Mouse (Mus musculus): ENCODE data around the gene Rasl10a.

Rasl10a gene

GRCm38 (mm10) chr11:5052200-5052854 lies 5.6 kb upstream of the Rasl10a start:
- peak; percentile 54 to 77 for DNase-seq (ENCODE audit: low spot score in 2 of 2)

- no peak for DNase-seq (ENCODE audit: low spot score in 2 of 2)
Observed at GRCm38 (mm10) chr11:5054151-5054550, 3.8 kb upstream of the Rasl10a start.

- no peak for DNase-seq (ENCODE audit: low spot score in 2 of 2)
Observed at GRCm38 (mm10) chr11:5054874-5055273, 3.1 kb upstream of the Rasl10a start.

- peak; percentile 49 to 56 for DNase-seq (ENCODE audit: low spot score in 2 of 2)
Observed at GRCm38 (mm10) chr11:5055945-5056938, 1.7 kb upstream of the Rasl10a start.

- peak in 1 of 2 experiments; percentile 52 for DNase-seq (ENCODE audit: low spot score in 2 of 2)
Observed at GRCm38 (mm10) chr11:5057064-5057463, 864 bp upstream of the Rasl10a start.

GRCm38 (mm10) chr11:5057541-5057855 lies 430 bp upstream of the Rasl10a start:
- no peak for DNase-seq (ENCODE audit: low spot score in 2 of 2)

GRCm38 (mm10) chr11:5058783-5059182 lies 855 bp downstream of the Rasl10a start:
- peak in 1 of 2 experiments; percentile 46 for DNase-seq (ENCODE audit: low spot score in 2 of 2)

GRCm38 (mm10) chr11:5059230-5059629 lies 1.3 kb downstream of the Rasl10a start:
- DNase-seq (ENCODE audit: low spot score in 2 of 2), result peak in 1 of 2 experiments; percentile 44

- peak; percentile 76 for DNase-seq (ENCODE audit: low spot score in 2 of 2)
Observed at GRCm38 (mm10) chr11:5059704-5060156, 1.8 kb downstream of the Rasl10a start.

GRCm38 (mm10) chr11:5060756-5061412 lies 3.0 kb downstream of the Rasl10a start:
- peak; percentile 48 to 65 for DNase-seq (ENCODE audit: low spot score in 2 of 2)

- DNase-seq (ENCODE audit: low spot score in 2 of 2), result peak; percentile 94 to 95
Observed at GRCm38 (mm10) chr11:5061413-5062139, 3.6 kb downstream of the Rasl10a start.

GRCm38 (mm10) chr11:5062326-5062725 lies 4.4 kb downstream of the Rasl10a start:
- peak in 1 of 2 experiments; percentile 59 for DNase-seq (ENCODE audit: low spot score in 2 of 2)

- peak in 1 of 2 experiments; percentile 63 for DNase-seq (ENCODE audit: low spot score in 2 of 2)
Observed at GRCm38 (mm10) chr11:5062860-5063505, 5.1 kb downstream of the Rasl10a start.

- DNase-seq (ENCODE audit: low spot score in 2 of 2), result peak; percentile 53 to 59
Observed at GRCm38 (mm10) chr11:5063561-5064281, 5.8 kb downstream of the Rasl10a start.

- DNase-seq (ENCODE audit: low spot score in 2 of 2), result no peak
Observed at GRCm38 (mm10) chr11:5064282-5065055, 6.5 kb downstream of the Rasl10a start.

- DNase-seq (ENCODE audit: low spot score in 2 of 2), result peak; percentile 91 to 93
Observed at GRCm38 (mm10) chr11:5065056-5065821, 7.3 kb downstream of the Rasl10a start, which contains the start of gene Gas2l1. Gene Gas2l1, minus strand, starts transcription at chr11:5065327.

- no peak for DNase-seq (ENCODE audit: low spot score in 2 of 2)
Observed at GRCm38 (mm10) chr11:5067063-5067462, 9.1 kb downstream of the Rasl10a start.

- DNase-seq (ENCODE audit: low spot score in 2 of 2), result no peak
Observed at GRCm38 (mm10) chr11:5068126-5068971, 10.4 kb downstream of the Rasl10a start.

Measured in right cerebral cortex, postnatal 10 days (tissue).